Mouse (Mus musculus): ENCODE measurements at regions not wholly inside any gene's neighbourhood (a gene's known extent, or its start where the extent isn't known, plus 50 kb on each side); places are given as distances from the start of the nearest gene placed in this dataset.
A peak's percentile ranks its signal among the peaks of the same experiment; 100 is the strongest.

DNA sequence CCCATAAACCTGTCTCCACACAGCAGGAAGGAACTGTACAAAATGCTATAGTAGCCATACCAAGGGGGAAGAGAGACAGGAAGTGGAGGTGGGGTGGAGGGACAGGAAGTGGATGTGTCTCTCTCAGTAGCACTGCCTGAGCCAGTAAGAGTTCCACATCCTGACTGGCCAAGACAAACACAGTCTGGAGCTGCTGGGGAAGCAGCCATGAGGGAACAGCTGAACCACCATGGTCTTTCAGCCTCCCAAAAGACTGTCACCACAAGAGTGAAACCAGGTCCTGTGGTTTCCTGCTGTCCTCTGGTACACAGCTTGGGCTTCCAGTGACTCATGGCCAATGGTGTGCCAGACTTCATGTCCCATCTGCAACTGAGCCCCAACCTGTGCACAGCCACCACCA, 180.9 kb upstream of the Lrtm1 start:
- no peak for ATAC-seq (ENCODE audit: low read depth)
- Histone ChIP-seq H3K4me3 (ENCODE audit: low read depth, low read length) (no peak overlapping the region), H3K4me2 (ENCODE audit: low read depth, low read length) (no peak overlapping the region), H3K27me3 (replicated peaks; ENCODE audit: control insufficient read depth, insufficient read depth, low read length) (no peaks in the 10 kb centered on the region), H3K27ac (replicated peaks; ENCODE audit: low read depth, low read length) (no peak overlapping the region), H3K36me3 (ENCODE audit: control insufficient read depth, insufficient read depth, low read length) (no peaks in the 10 kb centered on the region), H3K4me1 (ENCODE audit: control insufficient read depth, insufficient read depth, low read length) (no peaks in the 10 kb centered on the region), H3K9ac (ENCODE audit: low read depth, low read length) (no peak overlapping the region), H3K9me3 (ENCODE audit: control insufficient read depth, low read length) (no peaks in the 10 kb centered on the region)
- DNase-seq (ENCODE audit: low spot score) = no peak

DNA sequence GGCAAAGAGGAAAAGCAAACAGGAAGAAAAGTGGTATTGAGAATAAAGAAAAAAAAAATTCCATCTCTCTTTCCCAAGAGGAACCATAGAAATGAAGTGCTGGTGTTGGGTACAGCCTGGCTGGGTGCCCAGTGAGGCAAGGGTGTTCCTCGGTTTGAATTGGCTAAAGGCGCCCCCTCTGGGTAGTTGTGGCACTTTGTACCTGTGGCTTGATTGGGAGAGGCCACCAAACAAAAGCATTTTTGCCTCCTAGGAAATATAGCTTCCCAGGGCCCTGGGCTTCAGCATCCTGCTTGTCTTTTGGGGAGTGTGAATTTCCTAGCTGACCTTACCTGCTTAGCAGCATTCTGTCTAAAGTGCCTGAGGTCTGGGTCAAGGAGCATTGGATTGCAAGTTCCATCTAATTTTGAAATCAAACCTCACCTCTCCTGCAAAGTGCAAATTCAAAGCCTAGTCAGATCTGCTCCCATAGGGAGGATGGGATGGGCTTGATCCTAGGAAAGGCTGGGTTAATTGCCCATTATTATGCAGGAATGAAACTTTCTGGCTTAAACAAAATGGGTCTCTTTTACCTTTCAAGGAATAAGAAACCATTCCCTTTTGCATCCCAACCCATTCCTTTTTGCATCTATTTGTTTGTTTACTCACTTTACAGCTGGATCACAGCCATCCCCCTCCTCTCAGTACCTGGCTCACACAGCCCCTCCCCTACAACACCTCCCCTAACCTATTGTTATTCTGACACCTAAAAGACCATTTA, 169.0 kb upstream of the Lrtm1 start:
- Histone ChIP-seq H3K4me3 (ENCODE audit: low read depth, low read length) (no peak overlapping the region), H3K27ac (replicated peaks; ENCODE audit: low read depth, low read length) (no peak overlapping the region), H3K9ac (ENCODE audit: low read depth, low read length) (no peak overlapping the region), H3K9me3 (ENCODE audit: control insufficient read depth, low read length) (no peaks in the 10 kb centered on the region), H3K4me1 (ENCODE audit: control insufficient read depth, insufficient read depth, low read length) (peaks cover 12% of the 10 kb centered on the region; the same call in 1 of the 2 replicates), H3K4me2 (ENCODE audit: low read depth, low read length) (no peak overlapping the region), H3K27me3 (replicated peaks; ENCODE audit: control insufficient read depth, insufficient read depth, low read length) (no peaks in the 10 kb centered on the region), H3K36me3 (ENCODE audit: control insufficient read depth, insufficient read depth, low read length) (no peaks in the 10 kb centered on the region)
- DNase-seq (ENCODE audit: low spot score) (peak; percentile 64), ATAC-seq (ENCODE audit: low read depth) (no peak)
- 22% methylated on average over 2 of the region's 2 CpGs for WGBS
